Mouse (Mus musculus) heart, embryonic 16.5 days (tissue): ENCODE data around the gene Apobec3. TPM values are rescaled to one million over a fixed set of nuclear protein-coding genes. Genes with fewer than 3 reads are reported as not detected.

Experiments used
- ATAC-seq: fragments of 200-750 bp; cut with Nextera tagmentation; replicated peaks from 2 replicates; pipeline ENCODE4 v1.8.0; 2017; ENCODE audit warnings: moderate number of reproducible peaks; ENCODE audit not compliant: insufficient read depth, low FRiP score; ENCODE audit errors: extremely low read depth
- H3K27ac ChIP-seq: fragments of 300-500 bp; sonication (generic); 2 replicates; pipeline ENCODE4 v1.5.1; 2014; ENCODE audit warnings: mild to moderate bottlenecking, low read length, control low read depth, moderate library complexity
- H3K27me3 ChIP-seq: fragments of 300-500 bp; sonication (generic); 2 replicates; pipeline ENCODE4 v1.6.1; 2014; ENCODE audit warnings: low read length, mixed read lengths; ENCODE audit not compliant: control insufficient read depth, insufficient read depth
- H3K36me3 ChIP-seq: fragments of 300-500 bp; sonication (generic); 2 replicates; pipeline ENCODE4 v1.6.1; 2014; ENCODE audit not compliant: control insufficient read depth, insufficient read depth
- H3K4me1 ChIP-seq: fragments of 300-500 bp; sonication (generic); 2 replicates; pipeline ENCODE4 v1.6.1; 2014; ENCODE audit warnings: low read length, mixed read lengths; ENCODE audit not compliant: control insufficient read depth, insufficient read depth
- H3K4me2 ChIP-seq: fragments of 300-500 bp; sonication (generic); 2 replicates; pipeline ENCODE4 v1.6.1; 2014; ENCODE audit warnings: low read depth, mild to moderate bottlenecking, control low read depth, low read length
- H3K4me3 ChIP-seq: fragments of 300-500 bp; sonication (generic); 2 replicates; pipeline ENCODE4 v1.5.1; 2014; ENCODE audit warnings: mild to moderate bottlenecking, control low read depth, low read length
- H3K9ac ChIP-seq: fragments of 300-500 bp; sonication (generic); 2 replicates; pipeline ENCODE4 v1.6.1; 2014; ENCODE audit warnings: low read length, control low read depth
- H3K9me3 ChIP-seq: fragments of 300-500 bp; sonication (generic); replicated peaks from 2 replicates; pipeline ENCODE4 v1.6.1; 2016; ENCODE audit warnings: low read length; ENCODE audit not compliant: control insufficient read depth
- WGBS: fragments of 180-500 bp; shearing (Covaris S2); extraction: QIAGEN DNeasy Blood & Tissue Kit; methylation state at CpG from one replicate; pipeline ENCODE4 v1.1.7; 2014; 5-methylcytosine and 5-hydroxymethylcytosine counted together
- polyA plus RNA-seq: library from polyadenylated mRNA; unstranded; fragments of >200 nt; fragmentation: Nextera tagmentation; extraction: Ambion mirVana; gene quantifications from 2 replicates; pipeline ENCODE4 v1.2.1, GENCODE M21; 2015

Apobec3 gene
- polyA plus RNA-seq, 1 experiment from 2014 or later, result 40.7 TPM

DNA sequence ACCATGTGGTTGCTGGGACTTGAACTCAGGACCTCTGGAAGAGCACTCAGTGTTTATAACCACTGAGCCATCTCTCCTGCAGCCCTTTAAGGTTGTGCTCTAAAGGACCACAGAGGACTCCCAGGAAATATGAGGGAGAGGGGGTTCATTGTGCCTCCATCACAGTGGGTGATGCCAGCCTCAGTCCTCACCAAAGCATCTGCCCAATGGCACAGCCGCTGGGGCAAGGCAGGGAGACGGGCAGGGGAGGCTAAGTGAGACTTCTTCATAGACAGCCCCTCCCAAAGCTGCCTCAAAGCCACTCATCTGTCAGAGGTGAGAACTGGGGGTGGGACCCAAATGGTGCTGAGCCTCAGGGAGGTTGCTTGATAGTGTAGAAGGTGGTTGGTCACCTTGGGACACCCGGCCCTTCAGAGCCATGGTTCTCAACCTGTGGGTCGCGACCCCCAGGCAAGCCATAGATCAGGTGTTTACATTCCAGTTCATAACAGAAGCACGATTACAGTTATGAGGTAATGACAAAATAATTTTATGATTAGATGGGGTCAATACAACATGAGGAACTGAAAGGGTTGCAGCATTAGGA lies 22.4 kb downstream of the Apobec3 start:
- 76% methylated on average over 6 of the region's 6 CpGs for WGBS
- Histone ChIP-seq H3K4me1 (no peaks in the 10 kb centered on the region), H3K9ac (no peak overlapping the region), H3K27me3 (no peaks in the 10 kb centered on the region), H3K36me3 (peaks cover 4% of the 10 kb centered on the region; the same call in 1 of the 2 replicates), H3K9me3 (no peaks in the 10 kb centered on the region), H3K4me2 (no peak overlapping the region), H3K27ac (no peak overlapping the region), H3K4me3 (no peak overlapping the region)
- no peak for ATAC-seq

DNA sequence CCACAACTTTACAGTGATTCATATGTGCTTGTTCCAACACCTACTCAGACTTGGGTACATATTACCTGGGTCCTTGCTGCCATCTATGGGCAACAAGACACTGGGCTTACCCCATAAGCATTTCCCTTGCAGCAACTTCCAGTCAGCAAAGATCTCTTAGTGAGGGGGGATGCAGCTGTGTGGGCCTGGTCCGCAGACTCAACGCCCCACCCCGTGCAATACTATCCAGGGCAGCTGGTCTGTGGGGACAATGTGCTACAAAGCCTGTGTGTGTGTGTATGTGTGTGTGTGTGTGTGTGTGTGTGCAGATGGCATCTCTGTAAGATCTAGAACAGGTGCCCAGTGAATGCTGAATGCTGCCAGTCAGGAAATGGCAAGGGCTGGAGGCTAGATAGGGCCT lies 22.9 kb downstream of the Apobec3 start:
- Histone ChIP-seq H3K27me3 (no peaks in the 10 kb centered on the region), H3K4me1 (no peaks in the 10 kb centered on the region), H3K27ac (no peak overlapping the region), H3K9me3 (no peaks in the 10 kb centered on the region), H3K9ac (no peak overlapping the region), H3K4me3 (no peak overlapping the region), H3K4me2 (no peak overlapping the region), H3K36me3 (peaks cover 4% of the 10 kb centered on the region; the same call in 1 of the 2 replicates)
- no peak for ATAC-seq
- 85% methylated on average over 3 of the region's 3 CpGs for WGBS

DNA sequence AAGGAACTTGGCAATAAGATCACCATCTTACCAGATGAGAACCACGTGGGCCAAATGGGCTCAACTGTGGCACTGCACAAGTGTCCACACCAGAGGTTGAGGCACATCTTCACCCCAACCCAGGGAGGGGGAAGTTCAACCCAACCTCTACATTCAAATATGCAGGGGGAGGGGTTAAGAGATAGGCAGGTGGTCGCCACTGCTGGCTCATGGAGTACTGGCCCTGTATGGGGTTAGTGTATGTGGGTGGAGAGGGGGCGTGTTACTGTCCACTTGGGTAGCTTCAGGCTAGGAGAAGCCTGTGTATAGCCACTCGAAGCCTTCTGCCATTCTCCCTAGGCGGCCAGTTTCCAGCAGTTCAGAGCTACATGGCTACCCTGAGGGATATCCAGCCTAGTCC lies 24.7 kb downstream of the Apobec3 start:
- Histone ChIP-seq H3K4me1 (no peaks in the 10 kb centered on the region), H3K9ac (no peak overlapping the region), H3K27ac (no peak overlapping the region), H3K4me2 (no peak overlapping the region), H3K9me3 (no peaks in the 10 kb centered on the region), H3K4me3 (no peak overlapping the region), H3K27me3 (no peaks in the 10 kb centered on the region), H3K36me3 (no peaks in the 10 kb centered on the region)
- WGBS, result 72% methylated on average over 5 of the region's 5 CpGs
- ATAC-seq, result no peak

DNA sequence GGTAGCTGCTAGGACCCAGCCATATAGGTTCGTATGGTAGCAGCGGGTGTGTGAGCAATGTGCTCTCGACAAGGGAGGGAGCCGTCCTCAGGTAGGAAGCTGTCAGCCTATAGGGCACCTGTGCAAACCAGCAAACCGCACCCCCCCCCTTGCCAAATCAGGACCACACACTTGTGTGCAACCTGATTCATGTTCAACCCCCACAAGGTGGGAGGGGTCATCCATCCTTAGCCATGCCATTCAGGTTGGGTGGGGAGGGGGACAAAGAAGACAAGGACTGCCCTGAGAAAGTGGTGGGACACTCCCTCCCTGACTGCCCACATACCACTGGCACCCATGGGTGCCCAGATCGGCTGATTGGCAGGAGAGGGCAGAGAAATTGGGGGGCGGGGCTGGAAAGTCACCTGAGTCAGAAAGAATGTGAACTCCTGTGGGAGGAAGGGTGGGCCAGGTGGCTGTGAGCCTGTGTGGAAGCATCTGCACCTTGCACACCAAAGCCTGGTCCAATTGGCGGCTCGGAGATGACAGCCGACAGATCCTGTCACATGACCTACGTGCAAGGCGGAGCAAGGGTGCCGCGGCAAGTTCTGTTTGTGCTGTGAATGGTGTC lies 25.8 kb downstream of the Apobec3 start:
- H3K4me3 ChIP-seq, result no peak overlapping the region
- H3K9me3 ChIP-seq, result no peaks in the 10 kb centered on the region
- H3K9ac ChIP-seq, result no peak overlapping the region
- no peak overlapping the region for H3K4me2 ChIP-seq
- H3K36me3 ChIP-seq, result no peaks in the 10 kb centered on the region
- no peak overlapping the region for H3K27ac ChIP-seq
- no peak for ATAC-seq
- WGBS, result 92% methylated on average over 14 of the region's 14 CpGs
- H3K27me3 ChIP-seq, result no peaks in the 10 kb centered on the region
- no peaks in the 10 kb centered on the region for H3K4me1 ChIP-seq

DNA sequence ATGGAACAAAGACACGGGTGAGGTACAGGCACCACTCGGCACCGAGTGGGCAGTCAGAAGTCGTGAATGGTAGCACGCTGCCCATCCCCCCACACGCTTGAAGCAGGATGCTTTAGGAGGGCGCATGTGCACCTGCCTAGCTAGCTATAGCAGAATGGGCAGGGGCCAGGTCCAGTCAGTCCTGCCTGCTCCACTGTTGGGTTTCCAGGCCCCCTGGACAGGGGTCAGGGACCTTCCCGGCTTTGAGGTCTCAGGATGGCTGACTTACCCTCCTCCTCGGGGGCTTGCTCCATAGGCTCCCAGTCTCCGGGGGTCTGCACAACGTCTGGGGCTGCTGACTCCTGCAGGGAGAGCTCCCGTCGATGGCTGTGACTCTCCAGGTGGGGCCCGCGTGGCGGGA lies 27.0 kb downstream of the Apobec3 start:
- no peak overlapping the region for H3K4me2 ChIP-seq
- H3K27me3 ChIP-seq, result no peaks in the 10 kb centered on the region
- no peaks in the 10 kb centered on the region for H3K9me3 ChIP-seq
- H3K27ac ChIP-seq, result no peak overlapping the region
- H3K4me1 ChIP-seq, result no peaks in the 10 kb centered on the region
- ATAC-seq, result no peak
- no peak overlapping the region for H3K4me3 ChIP-seq
- no peak overlapping the region for H3K9ac ChIP-seq
- 82% methylated on average over 16 of the region's 16 CpGs for WGBS
- no peaks in the 10 kb centered on the region for H3K36me3 ChIP-seq

DNA sequence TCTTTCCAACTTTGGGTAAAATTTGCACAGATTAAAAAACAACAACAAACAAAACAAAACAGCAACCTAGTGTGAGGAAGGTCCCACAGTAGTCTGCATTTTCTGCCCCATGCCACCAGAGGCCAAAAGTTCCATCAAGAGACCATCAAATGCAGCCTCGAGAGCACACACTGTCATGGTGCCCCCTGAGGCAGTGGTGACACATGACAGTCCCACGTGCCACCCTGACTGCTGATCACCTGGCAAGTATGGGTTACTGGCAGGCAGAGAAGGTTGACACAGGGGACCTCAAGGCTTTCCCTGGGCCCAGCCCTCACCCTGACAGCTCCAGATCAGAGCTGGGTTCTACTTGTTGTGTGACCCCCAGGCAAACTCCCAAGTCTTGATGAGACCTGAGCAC lies 28.3 kb downstream of the Apobec3 start:
- no peak overlapping the region for H3K9ac ChIP-seq

DNA sequence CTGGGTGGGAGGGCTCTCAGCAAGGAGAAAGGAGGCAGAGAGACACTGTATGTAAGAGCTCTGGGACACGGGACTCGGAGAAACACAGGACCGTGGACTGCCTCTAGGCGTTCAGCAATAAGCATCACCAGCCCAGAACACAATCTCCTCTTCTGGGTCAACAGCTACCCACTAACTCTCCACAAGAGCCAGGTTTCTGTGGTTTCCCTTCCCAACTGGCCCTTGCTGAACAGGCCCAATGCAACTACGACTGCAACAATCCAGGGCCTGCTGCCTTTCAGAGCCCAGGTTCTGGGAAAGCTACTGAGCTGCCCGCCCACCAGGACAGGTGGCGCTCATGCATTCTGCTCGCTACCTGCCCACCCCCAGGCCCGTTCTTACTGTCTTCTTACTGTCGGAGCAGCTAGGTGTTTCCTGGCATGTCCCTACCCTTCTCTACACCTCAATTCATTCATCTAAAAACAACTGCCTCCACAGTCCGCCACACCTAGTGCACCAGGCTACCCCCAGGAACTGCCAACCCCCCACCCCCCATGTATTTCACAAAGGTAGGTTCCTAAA lies 35.5 kb downstream of the Apobec3 start:
- peaks cover 10% of the 10 kb centered on the region for H3K4me1 ChIP-seq
- H3K9me3 ChIP-seq, result no peaks in the 10 kb centered on the region
- H3K9ac ChIP-seq, result peak overlapping the region; percentile 74
- H3K4me3 ChIP-seq, result peak overlapping the region; percentile 68
- 81% methylated on average over 11 of the region's 11 CpGs for WGBS
- peaks cover 6% of the 10 kb centered on the region for H3K27me3 ChIP-seq
- H3K36me3 ChIP-seq, result no peaks in the 10 kb centered on the region
- ATAC-seq, result no peak
- peak overlapping the region; percentile 23; the same call in 1 of the 2 replicates for H3K27ac ChIP-seq
- peak overlapping the region; percentile 76 for H3K4me2 ChIP-seq

More for the DNA sequence above, 28.3 kb downstream of the Apobec3 start:
- Histone ChIP-seq H3K27ac (no peak overlapping the region), H3K36me3 (no peaks in the 10 kb centered on the region), H3K4me3 (no peak overlapping the region), H3K9me3 (no peaks in the 10 kb centered on the region), H3K4me1 (no peaks in the 10 kb centered on the region), H3K27me3 (no peaks in the 10 kb centered on the region), H3K4me2 (no peak overlapping the region)
- no peak for ATAC-seq
- 33% methylated on average over 2 of the region's 2 CpGs for WGBS

DNA sequence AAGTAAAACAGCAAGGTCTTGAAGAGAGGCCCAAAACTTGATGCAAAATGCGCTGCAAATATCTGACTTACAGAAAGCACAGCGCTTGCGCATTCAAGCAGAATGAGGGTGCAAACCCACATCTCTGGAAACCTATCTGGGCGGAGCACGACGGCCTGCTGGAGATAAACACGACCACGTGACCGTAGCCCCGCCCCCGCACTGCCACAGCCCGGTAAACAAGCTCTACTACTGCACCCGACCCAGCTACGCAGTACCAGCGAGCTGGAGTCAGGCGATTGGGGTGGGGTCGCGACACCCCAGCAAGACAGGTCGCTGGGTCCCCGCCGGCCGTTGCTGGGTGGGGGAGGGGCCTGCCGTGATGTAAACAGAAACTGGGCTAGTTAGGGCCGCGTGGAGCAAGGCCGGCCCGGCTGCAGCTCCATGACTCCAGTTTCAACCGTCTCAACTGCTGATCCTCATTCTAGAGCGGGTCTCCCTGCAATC lies 36.2 kb downstream of the Apobec3 start:
- Histone ChIP-seq H3K9ac (peak overlapping the region; percentile 74), H3K36me3 (no peaks in the 10 kb centered on the region), H3K9me3 (no peaks in the 10 kb centered on the region), H3K4me3 (peak overlapping the region; percentile 68), H3K27me3 (peaks cover 12% of the 10 kb centered on the region), H3K4me2 (peak overlapping the region; percentile 76), H3K4me1 (peaks cover 14% of the 10 kb centered on the region), H3K27ac (peak overlapping the region; percentile 23; the same call in 1 of the 2 replicates)
- ATAC-seq, result peak; percentile 78
- WGBS, result under 1% methylated on average over 29 of the region's 29 CpGs

DNA sequence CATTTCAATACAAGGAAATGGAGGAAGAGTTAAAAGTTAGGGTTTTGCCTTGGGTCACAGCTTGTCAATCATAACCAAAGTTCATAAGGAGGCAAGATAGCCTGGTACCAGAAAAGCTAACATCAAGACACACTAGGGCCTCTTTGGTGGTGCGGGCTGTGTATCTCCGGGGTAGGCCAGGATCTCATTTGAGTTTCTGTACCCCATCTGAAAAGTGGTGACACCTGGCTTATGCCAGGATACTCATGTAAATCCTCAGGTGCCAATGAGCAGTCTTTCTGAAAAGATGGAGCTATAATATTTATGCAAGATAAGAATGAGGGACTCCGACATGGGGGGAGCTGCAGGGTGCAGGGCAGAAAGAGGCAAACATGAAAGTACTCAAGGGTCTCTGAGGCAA lies 36.9 kb downstream of the Apobec3 start:
- peak overlapping the region; percentile 68; the same call in 1 of the 2 replicates for H3K4me3 ChIP-seq
- no peak for ATAC-seq
- peak overlapping the region; percentile 76 for H3K4me2 ChIP-seq
- peaks cover 18% of the 10 kb centered on the region for H3K27me3 ChIP-seq
- no peaks in the 10 kb centered on the region for H3K9me3 ChIP-seq
- H3K4me1 ChIP-seq, result peaks cover 20% of the 10 kb centered on the region
- no peak overlapping the region for H3K27ac ChIP-seq
- H3K9ac ChIP-seq, result no peak overlapping the region; the same call in 1 of the 2 replicates
- no peaks in the 10 kb centered on the region for H3K36me3 ChIP-seq
- WGBS, result 83% methylated on average over 3 of the region's 3 CpGs
